Mouse (Mus musculus) forebrain, embryonic 16.5 days (tissue): ENCODE results near the gene Ip6k1. TPM values are rescaled to one million over a fixed set of nuclear protein-coding genes. Genes with fewer than 3 reads are reported as not detected.

Experiments used
- ATAC-seq: fragments of 200-750 bp; cut with Nextera tagmentation; 2 replicates; pipeline ENCODE4 v1.8.0; 2017; ENCODE audit warnings: mild to moderate bottlenecking, moderate library complexity
- H3K27ac ChIP-seq: fragments of 300-500 bp; sonication (generic); 2 replicates; pipeline ENCODE4 v1.5.1; 2014; ENCODE audit warnings: low read length, control low read depth
- H3K27me3 ChIP-seq: fragments of 300-500 bp; sonication (generic); replicated peaks from 2 replicates; pipeline ENCODE4 v1.6.1; 2014; ENCODE audit warnings: low read length; ENCODE audit not compliant: control insufficient read depth, insufficient read depth
- H3K36me3 ChIP-seq: fragments of 300-500 bp; sonication (generic); 2 replicates; pipeline ENCODE4 v1.6.1; 2014; ENCODE audit not compliant: control insufficient read depth, insufficient read depth
- H3K4me1 ChIP-seq: fragments of 300-500 bp; sonication (generic); replicated peaks from 2 replicates; pipeline ENCODE4 v1.6.1; 2014; ENCODE audit warnings: low read length; ENCODE audit not compliant: control insufficient read depth, insufficient read depth
- H3K4me2 ChIP-seq: fragments of 300-500 bp; sonication (generic); 2 replicates; pipeline ENCODE4 v1.6.1; 2014; ENCODE audit warnings: mild to moderate bottlenecking, low read length, control low read depth
- H3K4me3 ChIP-seq: fragments of 300-500 bp; sonication (generic); replicated peaks from 2 replicates; pipeline ENCODE4 v1.5.1; 2014; ENCODE audit warnings: mild to moderate bottlenecking, low read length, control low read depth
- H3K9ac ChIP-seq: fragments of 300-500 bp; sonication (generic); replicated peaks from 2 replicates; pipeline ENCODE4 v1.6.1; 2014; ENCODE audit warnings: low read depth, low read length, control low read depth
- H3K9me3 ChIP-seq: fragments of 300-500 bp; sonication (generic); 2 replicates; pipeline ENCODE4 v1.6.1; 2016; ENCODE audit warnings: low read length; ENCODE audit not compliant: control insufficient read depth
- WGBS: fragments of 180-500 bp; shearing (Covaris S2); extraction: QIAGEN DNeasy Blood & Tissue Kit; methylation state at CpG from one replicate; pipeline ENCODE4 v1.1.7; 2014; 5-methylcytosine and 5-hydroxymethylcytosine counted together
- polyA plus RNA-seq: library from polyadenylated mRNA; unstranded; fragments of >200 nt; fragmentation: Nextera tagmentation; extraction: Ambion mirVana; gene quantifications from 2 replicates; pipeline ENCODE4 v1.2.1, GENCODE M21; 2015

Ip6k1 gene
- polyA plus RNA-seq, 1 experiment from 2014 or later = 116 TPM

GRCm38 (mm10) chr9:107964681-107965080 lies 37.6 kb upstream of the Ip6k1 start:
- peaks cover 13% of the 10 kb centered on the region for H3K4me1 ChIP-seq
- H3K36me3 ChIP-seq = no peaks in the 10 kb centered on the region
- H3K4me3 ChIP-seq = no peak overlapping the region
- WGBS = 95% methylated on average over 9 of the region's 9 CpGs
- H3K9ac ChIP-seq = no peak overlapping the region
- H3K27me3 ChIP-seq = no peaks in the 10 kb centered on the region
- H3K4me2 ChIP-seq = no peak overlapping the region
- H3K9me3 ChIP-seq = no peaks in the 10 kb centered on the region
- ATAC-seq = no peak
- no peak overlapping the region for H3K27ac ChIP-seq

- no peaks in the 10 kb centered on the region; the same call in 1 of the 2 replicates for H3K36me3 ChIP-seq
- H3K27me3 ChIP-seq = no peaks in the 10 kb centered on the region
- no peaks in the 10 kb centered on the region for H3K9me3 ChIP-seq
- H3K4me1 ChIP-seq = peaks cover 4% of the 10 kb centered on the region
- ATAC-seq = no peak
- 92% methylated on average over 10 of the region's 10 CpGs for WGBS
- no peak overlapping the region for H3K4me3 ChIP-seq
- H3K9ac ChIP-seq = no peak overlapping the region
- H3K27ac ChIP-seq = no peak overlapping the region
- H3K4me2 ChIP-seq = no peak overlapping the region
These were observed 35.6 kb upstream of the Ip6k1 start for GRCm38 (mm10) chr9:107966676-107967075.

GRCm38 (mm10) chr9:107967437-107967836 lies 34.9 kb upstream of the Ip6k1 start:
- Histone ChIP-seq H3K9ac (no peak overlapping the region), H3K4me2 (no peak overlapping the region), H3K4me1 (no peaks in the 10 kb centered on the region), H3K27me3 (no peaks in the 10 kb centered on the region), H3K36me3 (no peaks in the 10 kb centered on the region; the same call in 1 of the 2 replicates), H3K4me3 (no peak overlapping the region), H3K27ac (no peak overlapping the region), H3K9me3 (no peaks in the 10 kb centered on the region)
- ATAC-seq = no peak
- 89% methylated on average over 6 of the region's 6 CpGs for WGBS

- Histone ChIP-seq H3K4me1 (no peaks in the 10 kb centered on the region), H3K9ac (no peak overlapping the region), H3K27ac (no peak overlapping the region), H3K4me2 (no peak overlapping the region), H3K36me3 (no peaks in the 10 kb centered on the region; the same call in 1 of the 2 replicates), H3K27me3 (no peaks in the 10 kb centered on the region), H3K4me3 (no peak overlapping the region), H3K9me3 (no peaks in the 10 kb centered on the region)
- ATAC-seq = no peak
- WGBS = 91% methylated on average over 7 of the region's 7 CpGs
These were observed 33.8 kb upstream of the Ip6k1 start for GRCm38 (mm10) chr9:107968531-107968930.

GRCm38 (mm10) chr9:107970311-107970710 lies 32.0 kb upstream of the Ip6k1 start:
- Histone ChIP-seq H3K4me3 (no peak overlapping the region), H3K4me1 (no peaks in the 10 kb centered on the region), H3K36me3 (no peaks in the 10 kb centered on the region; the same call in 1 of the 2 replicates), H3K9me3 (no peaks in the 10 kb centered on the region), H3K9ac (no peak overlapping the region), H3K27me3 (no peaks in the 10 kb centered on the region), H3K27ac (no peak overlapping the region), H3K4me2 (no peak overlapping the region)
- ATAC-seq = no peak
- WGBS = 85% methylated on average over 5 of the region's 5 CpGs

GRCm38 (mm10) chr9:107971690-107972541 lies 30.4 kb upstream of the Ip6k1 start:
- no peak for ATAC-seq
- H3K4me1 ChIP-seq = no peaks in the 10 kb centered on the region
- H3K9me3 ChIP-seq = no peaks in the 10 kb centered on the region
- H3K27ac ChIP-seq = no peak overlapping the region
- H3K36me3 ChIP-seq = no peaks in the 10 kb centered on the region; the same call in 1 of the 2 replicates
- no peaks in the 10 kb centered on the region for H3K27me3 ChIP-seq
- 82% methylated on average over 8 of the region's 8 CpGs for WGBS
- no peak overlapping the region for H3K9ac ChIP-seq
- H3K4me2 ChIP-seq = no peak overlapping the region
- no peak overlapping the region for H3K4me3 ChIP-seq

GRCm38 (mm10) chr9:107974491-107975171 lies 27.7 kb upstream of the Ip6k1 start:
- Histone ChIP-seq H3K9ac (no peak overlapping the region), H3K27ac (no peak overlapping the region), H3K9me3 (no peaks in the 10 kb centered on the region), H3K4me1 (no peaks in the 10 kb centered on the region), H3K36me3 (no peaks in the 10 kb centered on the region; the same call in 1 of the 2 replicates), H3K4me3 (no peak overlapping the region), H3K27me3 (no peaks in the 10 kb centered on the region), H3K4me2 (no peak overlapping the region)
- ATAC-seq = no peak
- WGBS = 88% methylated on average over 10 of the region's 10 CpGs

GRCm38 (mm10) chr9:107975399-107976386 lies 26.6 kb upstream of the Ip6k1 start, which contains the start of gene Uba7:
TSS of gene Uba7 (plus strand) at chr9:107975505.
- H3K27ac ChIP-seq = no peak within 1 kb of the TSS
- H3K9ac ChIP-seq = no peak within 1 kb of the TSS
- no peaks in the 10 kb centered on the region; the same call in 1 of the 2 replicates for H3K36me3 ChIP-seq
- H3K4me3 ChIP-seq = no peak within 1 kb of the TSS
- H3K4me2 ChIP-seq = no peak within 1 kb of the TSS
- no peaks in the 10 kb centered on the region for H3K27me3 ChIP-seq
- H3K9me3 ChIP-seq = no peaks in the 10 kb centered on the region
- ATAC-seq = no peak
- H3K4me1 ChIP-seq = no peaks in the 10 kb centered on the region
- 75% methylated on average over 12 of the region's 12 CpGs for WGBS
